Mouse (Mus musculus): Measurements from ENCODE around the gene Ccdc7b.
"Not testable (repeated sequence)": the region's sequence is repeated elsewhere in the genome, so short reads cannot be mapped to it uniquely, and the experiment has no call there.

DNA sequence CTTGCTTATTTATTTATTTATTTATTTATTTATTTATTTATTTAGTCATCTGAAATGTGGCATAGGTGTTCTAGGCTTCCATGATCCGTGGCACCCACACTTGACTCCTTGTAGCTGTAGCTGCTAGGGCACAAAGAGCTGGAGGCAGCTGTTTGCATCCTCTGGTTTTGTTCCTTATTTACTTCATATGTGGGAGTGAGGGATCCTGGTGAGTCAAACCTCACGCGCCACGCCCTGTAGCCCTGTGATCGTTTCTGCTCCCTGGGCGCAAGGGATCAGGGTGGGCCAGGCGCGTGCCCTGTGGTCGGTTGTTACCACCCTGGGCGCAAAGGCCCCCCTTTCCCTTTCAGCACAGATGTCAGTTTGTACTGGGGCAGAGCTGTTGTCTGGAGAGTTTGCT is at the start of gene Ccdc7b:
- not testable (repeated sequence) for TF ChIP-seq CTCF (IDR thresholded peaks at IDR 0.05); POLR2A (IDR thresholded peaks at IDR 0.05; ENCODE audit: insufficient read depth, low read depth, low read length)

All from heart, adult 2 months (tissue).